Mouse (Mus musculus) stomach, embryonic 16.5 days (tissue): Measurements from ENCODE around the gene Dhrs4. TPM values are rescaled to one million over a fixed set of nuclear protein-coding genes. Genes with fewer than 3 reads are reported as not detected.

Experiments
- ATAC-seq: fragments of 200-750 bp; cut with Nextera tagmentation; 2 replicates; pipeline ENCODE4 v1.8.0; 2017; ENCODE audit warnings: moderate number of reproducible peaks, moderate TSS enrichment; ENCODE audit not compliant: insufficient read depth, low FRiP score
- H3K27ac ChIP-seq: fragments of 300-500 bp; sonication (generic); 2 replicates; pipeline ENCODE4 v1.5.1; 2014; ENCODE audit warnings: low read length
- H3K27me3 ChIP-seq: fragments of 300-500 bp; sonication (generic); 2 replicates; pipeline ENCODE4 v1.6.1; 2014; ENCODE audit warnings: low read length, control low read depth, mixed read lengths; ENCODE audit not compliant: control insufficient read depth, insufficient read depth
- H3K36me3 ChIP-seq: fragments of 300-500 bp; sonication (generic); 2 replicates; pipeline ENCODE4 v1.6.1; 2014; ENCODE audit warnings: low read length; ENCODE audit not compliant: control insufficient read depth, insufficient read depth
- H3K4me1 ChIP-seq: fragments of 300-500 bp; sonication (generic); 2 replicates; pipeline ENCODE4 v1.6.1; 2014; ENCODE audit warnings: low read length, control low read depth, mixed read lengths; ENCODE audit not compliant: control insufficient read depth, insufficient read depth
- H3K4me2 ChIP-seq: fragments of 300-500 bp; sonication (generic); 2 replicates; pipeline ENCODE4 v1.6.1; 2014; ENCODE audit warnings: low read depth, low read length, mixed read lengths
- H3K4me3 ChIP-seq: fragments of 300-500 bp; sonication (generic); replicated peaks from 2 replicates; pipeline ENCODE4 v1.5.1; 2014; ENCODE audit warnings: mild to moderate bottlenecking, low read length
- H3K9ac ChIP-seq: fragments of 300-500 bp; sonication (generic); 2 replicates; pipeline ENCODE4 v1.6.1; 2014; ENCODE audit warnings: low read length
- H3K9me3 ChIP-seq: fragments of 300-500 bp; sonication (generic); replicated peaks from 2 replicates; pipeline ENCODE4 v1.6.1; 2016; ENCODE audit warnings: low read length, control low read depth; ENCODE audit not compliant: control insufficient read depth
- WGBS: fragments of 180-500 bp; shearing (Covaris S2); extraction: QIAGEN DNeasy Blood & Tissue Kit; methylation state at CpG from one replicate; pipeline ENCODE4 v1.1.7; 2014; 5-methylcytosine and 5-hydroxymethylcytosine counted together
- polyA plus RNA-seq: library from polyadenylated mRNA; unstranded; fragments of >200 nt; fragmentation: Nextera tagmentation; extraction: Ambion mirVana; gene quantifications from 2 replicates; pipeline ENCODE4 v1.2.1, GENCODE M21; 2015

The Dhrs4 gene
- polyA plus RNA-seq, 1 experiment from 2014 or later, result 108 TPM

GRCm38 (mm10) chr14:55459796-55460195, 18.8 kb upstream of the Dhrs4 start:
- no peak overlapping the region for H3K4me3 ChIP-seq
- no peaks in the 10 kb centered on the region for H3K27me3 ChIP-seq
- H3K4me2 ChIP-seq, result peak overlapping the region; percentile 7; the same call in 1 of the 2 replicates
- 52% methylated on average over 4 of the region's 4 CpGs for WGBS
- no peak overlapping the region for H3K9ac ChIP-seq
- peak; percentile 66; the same call in 1 of the 2 replicates for ATAC-seq
- H3K9me3 ChIP-seq, result peaks cover 3% of the 10 kb centered on the region; the same call in 1 of the 2 replicates
- H3K36me3 ChIP-seq, result no peaks in the 10 kb centered on the region
- H3K27ac ChIP-seq, result no peak overlapping the region
- H3K4me1 ChIP-seq, result 0 out of 2 replicates have a peak, but pooled peaks cover 5% of the 10 kb centered on the region

GRCm38 (mm10) chr14:55460297-55460696, 18.3 kb upstream of the Dhrs4 start:
- 57% methylated on average over 10 of the region's 10 CpGs for WGBS
- H3K27ac ChIP-seq, result no peak overlapping the region
- no peaks in the 10 kb centered on the region for H3K27me3 ChIP-seq
- peak overlapping the region; percentile 7; the same call in 1 of the 2 replicates for H3K4me2 ChIP-seq
- H3K4me1 ChIP-seq, result 0 out of 2 replicates have a peak, but pooled peaks cover 5% of the 10 kb centered on the region
- H3K36me3 ChIP-seq, result no peaks in the 10 kb centered on the region
- no peak overlapping the region for H3K9ac ChIP-seq
- H3K4me3 ChIP-seq, result no peak overlapping the region
- peaks cover 3% of the 10 kb centered on the region; the same call in 1 of the 2 replicates for H3K9me3 ChIP-seq
- peak; percentile 68; the same call in 1 of the 2 replicates for ATAC-seq

DNA sequence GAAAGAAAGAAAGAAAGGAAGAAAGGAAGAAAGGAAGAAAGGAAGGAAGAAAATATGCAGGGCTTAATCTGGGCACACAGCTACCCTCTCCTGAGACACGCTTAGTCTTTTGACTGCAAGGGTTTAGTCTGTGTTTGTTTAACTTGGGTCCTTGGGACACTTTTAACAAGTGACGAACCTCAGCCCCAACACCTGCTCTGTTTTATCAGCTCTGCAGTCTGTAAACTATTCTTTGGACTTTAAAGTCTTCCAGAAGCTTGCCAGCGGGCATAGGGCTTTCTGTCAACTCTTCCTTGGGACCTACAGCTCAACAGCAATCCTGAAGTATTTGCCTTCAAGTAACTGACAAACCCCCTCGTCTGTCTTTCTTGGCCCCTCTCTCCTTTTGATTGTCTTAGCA, 16.8 kb upstream of the Dhrs4 start:
- H3K27me3 ChIP-seq, result no peaks in the 10 kb centered on the region
- WGBS, result 25% methylated on average over 4 of the region's 4 CpGs
- no peaks in the 10 kb centered on the region for H3K9me3 ChIP-seq
- no peak overlapping the region for H3K9ac ChIP-seq
- no peaks in the 10 kb centered on the region for H3K36me3 ChIP-seq
- no peak overlapping the region for H3K4me2 ChIP-seq
- no peak overlapping the region for H3K4me3 ChIP-seq
- H3K27ac ChIP-seq, result no peak overlapping the region
- H3K4me1 ChIP-seq, result 0 out of 2 replicates have a peak, but pooled peaks cover 5% of the 10 kb centered on the region
- ATAC-seq, result no peak

DNA sequence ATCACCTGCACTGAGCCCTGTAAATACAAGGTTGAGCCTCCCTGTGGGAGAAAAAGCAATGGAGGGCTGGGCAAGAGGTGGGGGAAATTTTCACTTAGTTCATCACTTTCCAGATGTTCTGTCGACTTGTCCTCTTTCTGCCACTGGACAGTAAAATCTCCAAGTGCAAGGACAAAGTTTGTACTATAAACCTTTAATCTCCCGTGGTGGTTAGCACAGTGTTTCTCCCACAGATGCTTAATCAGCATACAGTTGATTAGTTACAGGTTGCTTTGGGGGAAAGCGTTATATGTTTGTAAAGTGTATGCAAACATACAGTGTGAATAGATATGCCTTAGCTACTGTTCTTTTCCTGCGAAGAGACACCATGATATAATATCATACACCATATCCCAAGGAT, 12.1 kb upstream of the Dhrs4 start:
- Histone ChIP-seq H3K27me3 (no peaks in the 10 kb centered on the region), H3K4me1 (no peaks in the 10 kb centered on the region), H3K9ac (no peak overlapping the region), H3K36me3 (no peaks in the 10 kb centered on the region), H3K27ac (no peak overlapping the region), H3K4me3 (no peak overlapping the region), H3K4me2 (no peak overlapping the region), H3K9me3 (no peaks in the 10 kb centered on the region)
- no peak for ATAC-seq
- 58% methylated on average over 4 of the region's 4 CpGs for WGBS

DNA sequence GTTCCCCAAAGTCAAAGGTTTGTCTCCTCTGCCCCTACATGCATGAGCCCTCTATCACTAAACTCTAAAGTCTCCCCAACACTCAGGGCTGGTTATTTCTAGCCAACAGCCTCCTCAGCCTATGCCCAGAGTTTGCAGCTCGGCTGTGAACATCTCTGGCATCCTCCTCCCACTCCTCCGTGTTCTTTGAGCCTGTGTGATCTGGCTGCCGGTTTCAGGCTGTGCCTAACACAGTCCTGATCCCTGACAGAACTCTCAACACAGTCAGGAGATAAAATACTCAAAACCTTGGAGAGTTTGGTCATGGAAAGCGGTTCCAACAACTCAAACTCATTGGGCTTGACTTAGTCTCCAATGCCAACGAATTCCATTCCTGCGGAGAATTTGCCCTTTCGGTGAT, 11.4 kb upstream of the Dhrs4 start:
- no peak for ATAC-seq
- Histone ChIP-seq H3K4me3 (no peak overlapping the region), H3K4me1 (no peaks in the 10 kb centered on the region), H3K9ac (no peak overlapping the region), H3K27me3 (no peaks in the 10 kb centered on the region), H3K27ac (no peak overlapping the region), H3K9me3 (no peaks in the 10 kb centered on the region), H3K36me3 (no peaks in the 10 kb centered on the region), H3K4me2 (no peak overlapping the region)
- WGBS, result 72% methylated on average over 7 of the region's 7 CpGs

DNA sequence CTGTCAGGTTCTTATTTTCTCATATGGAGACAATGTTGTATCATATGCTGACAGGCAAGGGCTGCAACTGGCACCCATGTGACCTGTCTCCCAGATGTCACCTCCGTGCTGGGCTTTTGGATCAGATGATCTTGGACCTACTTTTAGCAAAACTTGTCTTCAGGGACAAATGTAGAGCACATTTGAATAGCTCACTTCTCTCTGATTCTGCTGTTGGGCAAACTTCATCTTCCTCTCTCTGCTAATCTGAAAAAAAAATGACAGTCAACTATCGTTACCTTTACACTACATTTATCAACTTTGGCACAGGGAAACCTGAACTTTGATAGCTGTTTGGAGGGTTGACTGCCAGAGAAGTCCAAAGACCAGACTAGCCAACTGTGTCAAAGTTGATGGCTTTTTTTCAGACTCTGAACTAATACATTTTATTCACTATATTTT, 10.2 kb upstream of the Dhrs4 start:
- WGBS, result 68% methylated on average over 2 of the region's 2 CpGs
- no peaks in the 10 kb centered on the region for H3K27me3 ChIP-seq
- no peak for ATAC-seq
- H3K4me1 ChIP-seq, result no peaks in the 10 kb centered on the region
- H3K4me3 ChIP-seq, result no peak overlapping the region
- H3K27ac ChIP-seq, result no peak overlapping the region
- H3K36me3 ChIP-seq, result no peaks in the 10 kb centered on the region
- H3K4me2 ChIP-seq, result no peak overlapping the region
- H3K9me3 ChIP-seq, result no peaks in the 10 kb centered on the region
- no peak overlapping the region for H3K9ac ChIP-seq

DNA sequence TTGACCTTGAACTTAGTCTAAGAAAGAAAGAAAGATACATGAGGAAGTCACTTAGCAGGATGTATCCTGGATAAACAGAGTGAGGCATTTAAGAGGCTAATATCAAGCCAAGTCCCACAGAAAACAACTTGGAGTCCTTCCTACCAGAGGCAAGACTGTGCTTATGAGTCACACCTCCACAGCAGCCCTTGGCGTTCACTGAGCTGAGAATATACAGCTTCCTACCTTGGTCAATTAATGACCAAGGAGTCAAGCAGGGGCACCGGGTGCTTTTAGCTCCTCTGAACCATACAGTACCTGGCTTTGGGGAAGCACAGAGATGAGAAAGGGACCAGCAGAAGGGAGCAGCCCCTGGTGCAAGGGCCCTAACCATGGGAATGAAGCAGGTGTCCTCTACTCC, 9.5 kb upstream of the Dhrs4 start:
- Histone ChIP-seq H3K4me2 (no peak overlapping the region), H3K9me3 (no peaks in the 10 kb centered on the region), H3K4me1 (no peaks in the 10 kb centered on the region), H3K9ac (no peak overlapping the region), H3K27ac (no peak overlapping the region), H3K4me3 (no peak overlapping the region), H3K27me3 (no peaks in the 10 kb centered on the region), H3K36me3 (no peaks in the 10 kb centered on the region)
- ATAC-seq, result 0 out of 2 replicates have a peak, but pooled peaks have one; percentile 56
- 63% methylated on average over 2 of the region's 2 CpGs for WGBS

- H3K4me2 ChIP-seq, result no peak overlapping the region
- no peaks in the 10 kb centered on the region for H3K4me1 ChIP-seq
- no peak overlapping the region for H3K9ac ChIP-seq
- no peaks in the 10 kb centered on the region for H3K27me3 ChIP-seq
- H3K36me3 ChIP-seq, result no peaks in the 10 kb centered on the region
- no peak overlapping the region for H3K27ac ChIP-seq
- 57% methylated on average over 6 of the region's 6 CpGs for WGBS
- no peaks in the 10 kb centered on the region for H3K9me3 ChIP-seq
- 0 out of 2 replicates have a peak, but pooled peaks have one; percentile 21 for ATAC-seq
- no peak overlapping the region for H3K4me3 ChIP-seq
These were observed 8.7 kb upstream of the Dhrs4 start for GRCm38 (mm10) chr14:55469821-55470220.

- Histone ChIP-seq H3K4me1 (no peaks in the 10 kb centered on the region), H3K9me3 (no peaks in the 10 kb centered on the region), H3K36me3 (no peaks in the 10 kb centered on the region), H3K4me2 (peak overlapping the region; percentile 15), H3K4me3 (no peak overlapping the region), H3K27ac (no peak overlapping the region), H3K27me3 (no peaks in the 10 kb centered on the region), H3K9ac (no peak overlapping the region)
- WGBS, result 4% methylated on average over 10 of the region's 10 CpGs
- ATAC-seq, result no peak
These were observed 7.8 kb upstream of the Dhrs4 start for GRCm38 (mm10) chr14:55470806-55471205.
